11 mouse cellular contexts compared by ENCODE assay signal in genomic region chr4:125017431-125017830, GRCm38 (mm10). TPM values are rescaled to one million over a fixed set of nuclear protein-coding genes. Genes with fewer than 3 reads are reported as not detected.
A peak's percentile ranks its signal among the peaks of the same experiment; 100 is the strongest.
DNase-seq lines count a peak whose midpoint lies in the region; ATAC-seq and TF ChIP-seq lines count a peak whose summit lies in the region.
"Had no signal": no experiment of that assay in that cellular context is flagged by ENCODE, and none has a peak within 500 bp of the region (broad histone marks: within the 10 kb centered on the region; RNA-seq: fewer than 3 reads in every experiment).

No protein-coding gene starts in this region.

- H3K9ac ChIP-seq in lung, postnatal 0 days (replicated peaks; ENCODE audit: low read depth): no peak overlapping the region
- no peak overlapping the region for H3K9ac ChIP-seq in forebrain, embryonic 11.5 days (ENCODE audit: low read length)
- H3K9ac ChIP-seq in forebrain, embryonic 16.5 days (replicated peaks; ENCODE audit: low read depth, low read length): no peak overlapping the region
- H3K9ac ChIP-seq: liver, embryonic 14.5 days had no signal

- peak; percentile 27 to 45 for DNase-seq in cerebellum, postnatal 14 days
- DNase-seq in urinary bladder, postnatal 14 days (ENCODE audit: low spot score): peak; percentile 41
- DNase-seq in urinary bladder, postnatal 25 days (ENCODE audit: low spot score): no peak
- peak; percentile 47 for DNase-seq in lung, postnatal 0 days (ENCODE audit: low spot score)
- DNase-seq in testis, postnatal 14 days (ENCODE audit: low spot score): peak; percentile 82
- no peak for DNase-seq in forebrain, embryonic 11.5 days (ENCODE audit: low spot score)
- DNase-seq: kidney, adult 18-20 months; retina, postnatal 1 day had no signal

- no peaks in the 10 kb centered on the region for H3K36me3 ChIP-seq in lung, postnatal 0 days (ENCODE audit: insufficient read depth, low read length)
- H3K36me3 ChIP-seq in forebrain, embryonic 11.5 days (ENCODE audit: control insufficient read depth, insufficient read depth, low read length): no peaks in the 10 kb centered on the region
- H3K36me3 ChIP-seq in forebrain, embryonic 16.5 days (ENCODE audit: control insufficient read depth, insufficient read depth): no peaks in the 10 kb centered on the region

- H3K27me3 ChIP-seq in lung, postnatal 0 days (replicated peaks; ENCODE audit: insufficient read depth, low read length): no peaks in the 10 kb centered on the region
- H3K27me3 ChIP-seq in forebrain, embryonic 11.5 days (ENCODE audit: control insufficient read depth, insufficient read depth, low read length): no peaks in the 10 kb centered on the region
- no peaks in the 10 kb centered on the region for H3K27me3 ChIP-seq in forebrain, embryonic 16.5 days (replicated peaks; ENCODE audit: control insufficient read depth, insufficient read depth, low read length)

- peak overlapping the region; percentile 43; the same call in 1 of the 2 replicates for H3K27ac ChIP-seq in lung, postnatal 0 days (ENCODE audit: low read length)
- H3K27ac ChIP-seq in forebrain, embryonic 11.5 days (ENCODE audit: low read depth, low read length): no peak overlapping the region
- no peak overlapping the region for H3K27ac ChIP-seq in forebrain, embryonic 16.5 days (ENCODE audit: low read length)
- H3K27ac ChIP-seq: liver, embryonic 14.5 days had no signal

- H3K4me2 ChIP-seq in lung, postnatal 0 days (replicated peaks; ENCODE audit: low read depth, low read length): no peak overlapping the region
- H3K4me2 ChIP-seq in forebrain, embryonic 11.5 days (ENCODE audit: low read depth, low read length, severe bottlenecking): no peak overlapping the region
- H3K4me2 ChIP-seq in forebrain, embryonic 16.5 days (ENCODE audit: low read length): no peak overlapping the region

- no peak for ATAC-seq in cerebellum, adult (ENCODE audit: insufficient number of reproducible peaks, low FRiP score, low TSS enrichment)
- ATAC-seq in lung, postnatal 0 days: peak; percentile 75
- no peak for ATAC-seq in forebrain, embryonic 11.5 days (replicated peaks; ENCODE audit: low FRiP score)
- ATAC-seq in forebrain, embryonic 16.5 days: no peak

- 43% methylated on average over 11 of the region's 11 CpGs for WGBS in lung, postnatal 0 days
- 77% methylated on average over 11 of the region's 11 CpGs for WGBS in forebrain, embryonic 11.5 days
- whole genome bisulfite sequencing in forebrain, embryonic 16.5 days: 77% methylated on average over 11 of the region's 11 CpGs

- H3K4me3 ChIP-seq in lung, postnatal 0 days (ENCODE audit: low read depth, low read length): no peak overlapping the region
- no peak overlapping the region for H3K4me3 ChIP-seq in forebrain, embryonic 11.5 days (ENCODE audit: low read depth, low read length)
- H3K4me3 ChIP-seq in forebrain, embryonic 16.5 days (replicated peaks; ENCODE audit: low read length): no peak overlapping the region

- H3K9me3 ChIP-seq in lung, postnatal 0 days (ENCODE audit: low read length): no peaks in the 10 kb centered on the region
- no peaks in the 10 kb centered on the region for H3K9me3 ChIP-seq in forebrain, embryonic 11.5 days (ENCODE audit: control insufficient read depth, low read length)
- no peaks in the 10 kb centered on the region for H3K9me3 ChIP-seq in forebrain, embryonic 16.5 days (ENCODE audit: control insufficient read depth, low read length)

- no peak for TF ChIP-seq EP300 in lung, postnatal 0 days (IDR thresholded peaks at IDR 0.05)

- TF ChIP-seq CTCF in lung, postnatal 0 days (IDR thresholded peaks at IDR 0.05): no peak

- H3K4me1 ChIP-seq in lung, postnatal 0 days (ENCODE audit: insufficient read depth, low read depth, low read length): peaks cover 7% of the 10 kb centered on the region; the same call in 1 of the 2 replicates
- H3K4me1 ChIP-seq in forebrain, embryonic 11.5 days (replicated peaks; ENCODE audit: control insufficient read depth, insufficient read depth, low read length): no peaks in the 10 kb centered on the region
- no peaks in the 10 kb centered on the region for H3K4me1 ChIP-seq in forebrain, embryonic 16.5 days (replicated peaks; ENCODE audit: control insufficient read depth, insufficient read depth, low read length)

RNA-seq across cellular contexts. Expression of gene Gnl2, which starts 1.0 kb away (rescaled TPM):
- polyA plus RNA-seq in lung, postnatal 0 days (2015; fragmentation: Nextera tagmentation; extraction: Ambion mirVana): 42.3 and 47.3 TPM in 2 replicates
- polyA plus RNA-seq in forebrain, embryonic 11.5 days (2014; fragmentation: Nextera tagmentation; extraction: Ambion mirVana): 95.5 and 98.5 TPM in 2 replicates
- polyA plus RNA-seq in forebrain, embryonic 16.5 days (2015; fragmentation: Nextera tagmentation; extraction: Ambion mirVana): 101 and 107 TPM in 2 replicates

RNA-seq across cellular contexts. Expression of gene Rspo1, which starts 31.2 kb away (rescaled TPM):
- 6.5 and 7.2 TPM in 2 replicates for polyA plus RNA-seq in lung, postnatal 0 days (2015; fragmentation: Nextera tagmentation; extraction: Ambion mirVana)
- 56.2 and 64.8 TPM in 2 replicates for polyA plus RNA-seq in forebrain, embryonic 11.5 days (2014; fragmentation: Nextera tagmentation; extraction: Ambion mirVana)
- 1.1 and 1.3 TPM in 2 replicates for polyA plus RNA-seq in forebrain, embryonic 16.5 days (2015; fragmentation: Nextera tagmentation; extraction: Ambion mirVana)

RNA-seq across cellular contexts. Expression of gene Dnali1, which starts 48.1 kb away (rescaled TPM):
- polyA plus RNA-seq in lung, postnatal 0 days (2015; fragmentation: Nextera tagmentation; extraction: Ambion mirVana): 6.9 and 10.9 TPM in 2 replicates
- 0.24 and 0.28 TPM in 2 replicates for polyA plus RNA-seq in forebrain, embryonic 11.5 days (2014; fragmentation: Nextera tagmentation; extraction: Ambion mirVana)
- polyA plus RNA-seq in forebrain, embryonic 16.5 days (2015; fragmentation: Nextera tagmentation; extraction: Ambion mirVana): 0.41 and 0.51 TPM in 2 replicates

RNA-seq across cellular contexts. Expression of gene Snip1, which starts 49.0 kb away (rescaled TPM):
- polyA plus RNA-seq in lung, postnatal 0 days (2015; fragmentation: Nextera tagmentation; extraction: Ambion mirVana): 17.4 and 18.0 TPM in 2 replicates
- polyA plus RNA-seq in forebrain, embryonic 11.5 days (2014; fragmentation: Nextera tagmentation; extraction: Ambion mirVana): 32.8 and 33.9 TPM in 2 replicates
- polyA plus RNA-seq in forebrain, embryonic 16.5 days (2015; fragmentation: Nextera tagmentation; extraction: Ambion mirVana): 27.3 and 29.7 TPM in 2 replicates

Comparison
In these comparisons a context has a peak if more than half of its experiments do, and no peak if none do; other contexts are left out.
1. DNase-seq: peak in cerebellum, postnatal 14 days (2 of 2), urinary bladder, postnatal 14 days (single experiment), lung, postnatal 0 days (single experiment) and testis, postnatal 14 days (single experiment); none in urinary bladder, postnatal 25 days (single experiment) and forebrain, embryonic 11.5 days (single experiment).